Mouse (Mus musculus): ENCODE measurements at regions not wholly inside any gene's neighbourhood (a gene's known extent, or its start where the extent isn't known, plus 50 kb on each side); places are given as distances from the start of the nearest gene placed in this dataset.

DNA sequence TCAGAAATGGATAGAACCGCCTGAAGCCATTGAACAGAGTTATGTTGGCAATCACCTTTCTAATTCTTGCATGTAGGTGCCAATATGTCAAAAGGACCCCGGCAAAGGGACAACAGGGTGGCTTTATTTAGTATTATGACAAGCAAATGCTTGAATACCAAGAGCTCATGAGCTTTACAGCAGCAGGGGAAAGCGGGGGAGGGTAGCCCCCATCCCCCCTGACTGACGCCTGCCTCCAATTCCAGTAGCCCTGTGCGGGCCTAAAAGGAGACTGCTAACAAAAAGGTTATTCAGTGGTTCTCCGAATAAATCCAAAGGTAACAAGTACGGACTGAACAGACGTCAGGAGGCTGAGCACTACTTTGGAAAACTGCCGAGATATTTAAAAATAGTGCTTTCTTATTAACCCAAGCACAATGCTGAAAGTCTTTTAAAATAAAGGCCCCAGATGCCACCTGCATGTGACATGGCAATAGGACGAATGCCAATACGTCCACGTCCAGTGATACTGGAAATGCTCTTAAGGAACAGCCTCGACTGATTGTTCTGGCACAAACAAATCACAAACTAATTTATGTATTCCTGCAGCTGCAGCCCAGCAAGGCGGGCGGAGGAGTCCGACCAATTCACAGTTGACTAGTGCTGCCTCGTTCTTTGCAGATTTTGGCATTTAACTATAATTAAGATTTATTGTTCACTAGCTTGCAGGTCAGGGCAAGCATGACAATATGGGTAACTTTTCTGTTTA is 771.7 kb upstream of the Car8 start:
- no peak for DNase-seq (ENCODE audit: low spot score)

- DNase-seq (ENCODE audit: low spot score) = peak; percentile 44
These were observed 770.8 kb upstream of the Car8 start for GRCm38 (mm10) chr4:9009656-9010055.

DNA sequence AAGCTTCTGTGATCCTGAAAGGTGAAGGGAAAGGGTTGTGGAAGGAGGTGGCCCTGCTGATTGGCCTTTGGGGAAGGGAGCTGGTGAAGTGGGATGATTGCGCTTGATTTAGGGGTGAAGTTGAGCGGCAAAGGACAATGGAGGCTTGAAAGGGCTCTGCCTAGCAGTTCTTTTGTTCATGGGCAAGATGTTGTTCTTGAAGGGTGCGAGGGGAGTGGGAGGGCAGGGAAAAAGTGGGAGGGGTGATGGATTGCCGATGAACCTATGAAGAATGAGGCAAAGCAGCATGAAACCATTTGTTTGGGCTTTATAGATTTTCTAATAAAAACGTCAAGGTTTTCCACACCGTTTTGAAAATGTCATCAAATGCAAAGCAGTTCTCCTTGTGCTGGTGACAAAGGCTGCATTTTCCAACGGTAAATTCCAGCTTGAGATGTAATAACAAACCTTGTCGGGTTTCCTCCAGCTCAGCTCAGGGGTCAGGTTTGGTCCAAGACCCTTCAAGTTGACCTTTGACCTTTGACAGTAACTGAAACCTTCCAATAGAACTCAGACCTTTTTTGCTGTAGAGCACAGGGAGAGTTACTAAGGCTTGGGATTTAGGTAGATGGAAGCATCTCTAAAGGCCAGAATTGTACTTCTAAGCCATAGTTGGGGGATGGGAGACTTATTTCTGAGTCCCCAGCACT is 767.2 kb upstream of the Car8 start:
- DNase-seq (ENCODE audit: low spot score) = no peak

DNA sequence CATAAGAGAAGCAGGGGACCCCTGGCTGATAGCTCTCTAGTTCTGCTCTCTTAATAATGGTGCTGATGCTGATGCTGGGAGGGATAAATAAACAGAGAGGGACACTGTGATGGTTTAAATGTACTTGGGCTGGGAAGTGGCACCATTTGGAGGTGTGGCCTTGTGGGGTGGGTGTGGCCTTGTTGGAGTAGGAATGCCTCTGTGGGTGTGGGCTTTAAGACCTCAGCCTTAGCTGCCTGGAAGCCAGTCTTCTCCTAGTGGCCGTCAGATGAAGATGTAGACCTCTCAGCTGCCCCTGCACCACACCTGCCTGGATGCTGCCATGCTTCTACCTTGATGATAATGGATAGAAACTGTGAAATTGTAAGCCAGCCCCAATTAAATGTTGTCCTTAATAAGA is 765.0 kb upstream of the Car8 start:
- DNase-seq (ENCODE audit: low spot score) = no peak

DNA sequence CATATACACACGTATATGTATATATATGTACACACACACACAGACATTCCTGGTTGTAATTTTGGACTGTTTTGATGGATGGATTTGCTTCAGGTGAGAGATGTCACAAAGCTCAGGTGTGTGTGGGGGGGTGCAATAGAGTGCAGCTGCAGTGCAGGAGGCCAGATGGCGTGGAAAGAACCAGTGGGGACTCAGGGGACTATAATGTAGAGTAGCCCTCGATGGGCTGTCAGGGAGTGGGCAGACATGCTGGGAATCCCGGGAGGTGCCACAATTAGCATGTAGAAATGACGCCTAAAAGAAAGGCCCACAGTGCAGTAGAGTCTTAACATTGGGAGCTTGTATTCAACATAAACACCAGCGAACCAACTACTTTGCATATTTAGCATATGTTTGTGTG is 763.5 kb upstream of the Car8 start:
- DNase-seq (ENCODE audit: low spot score) = no peak

DNA sequence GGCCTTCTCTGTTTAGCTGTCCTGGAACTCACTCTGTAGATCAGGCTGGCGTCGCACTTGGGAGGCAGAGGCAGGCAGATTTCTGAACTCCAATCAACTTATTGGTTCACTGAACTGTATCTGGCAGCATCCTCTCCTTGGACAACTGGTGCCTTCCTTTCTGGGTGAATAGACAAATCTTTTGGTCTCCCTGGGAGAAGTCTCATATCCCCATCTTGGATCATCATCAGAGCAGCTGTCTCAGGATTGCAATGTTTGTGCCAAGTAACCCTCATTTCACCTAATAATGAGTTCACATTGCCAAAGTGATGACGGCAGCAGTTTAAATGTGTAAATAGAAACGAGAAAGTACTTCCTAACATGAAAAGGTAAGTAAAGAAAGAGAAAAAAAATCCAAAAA is 759.8 kb upstream of the Car8 start:
- DNase-seq (ENCODE audit: low spot score) = no peak

DNA sequence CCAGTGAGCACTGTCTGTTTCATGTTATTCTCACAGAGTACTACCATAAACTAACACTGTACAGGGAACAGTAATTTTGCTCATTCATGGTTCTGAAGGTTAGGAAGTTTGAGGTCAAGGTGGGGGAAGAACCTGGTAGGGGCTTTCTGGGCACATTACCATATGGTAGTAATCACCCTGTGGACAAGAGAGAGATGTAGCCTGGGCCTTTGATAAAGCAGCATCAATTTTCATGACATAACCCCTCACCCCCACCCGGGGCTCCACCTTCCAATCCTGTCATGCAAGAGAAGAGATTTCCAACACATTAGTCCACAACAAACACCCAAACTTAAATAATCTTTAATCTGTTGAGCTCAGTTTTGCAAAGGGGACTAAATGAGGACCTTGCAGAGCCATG is 753.3 kb upstream of the Car8 start:
- no peak for DNase-seq (ENCODE audit: low spot score)

- DNase-seq (ENCODE audit: low spot score) = no peak
These were observed 751.7 kb upstream of the Car8 start for GRCm38 (mm10) chr4:8990551-8990950.

GRCm38 (mm10) chr4:8989614-8990013 is 750.8 kb upstream of the Car8 start:
- no peak for DNase-seq (ENCODE audit: low spot score)

- no peak for DNase-seq (ENCODE audit: low spot score)
These were observed 750.3 kb upstream of the Car8 start for GRCm38 (mm10) chr4:8989110-8989509.

- DNase-seq (ENCODE audit: low spot score) = no peak
These were observed 749.5 kb upstream of the Car8 start for GRCm38 (mm10) chr4:8988345-8988733.

GRCm38 (mm10) chr4:8987544-8988344 is 748.9 kb upstream of the Car8 start:
- DNase-seq (ENCODE audit: low spot score) = no peak

- DNase-seq (ENCODE audit: low spot score) = no peak
These were observed 747.7 kb upstream of the Car8 start for GRCm38 (mm10) chr4:8986394-8987091.

- DNase-seq (ENCODE audit: low spot score) = no peak
These were observed 745.3 kb upstream of the Car8 start for GRCm38 (mm10) chr4:8984059-8984606.

DNA sequence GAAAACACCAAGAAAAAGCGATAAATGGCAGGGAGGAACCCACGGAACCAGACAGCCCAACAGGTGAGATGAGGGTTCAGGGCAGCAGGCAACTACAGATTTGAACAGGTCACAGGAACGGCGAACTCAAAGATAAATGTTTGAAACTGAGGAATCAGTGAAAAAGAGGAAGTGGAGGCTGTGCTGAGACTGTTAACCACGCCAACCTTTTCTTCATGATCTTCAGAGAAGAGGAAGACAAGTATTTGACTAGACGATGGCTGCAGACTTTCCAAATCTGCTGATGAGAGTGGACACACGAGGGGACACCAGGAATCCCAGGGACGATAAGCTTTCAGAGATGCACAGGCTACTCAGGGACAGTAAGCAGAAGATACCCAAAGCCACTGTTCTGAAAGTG is 740.1 kb upstream of the Car8 start:
- DNase-seq (ENCODE audit: low spot score) = no peak

DNA sequence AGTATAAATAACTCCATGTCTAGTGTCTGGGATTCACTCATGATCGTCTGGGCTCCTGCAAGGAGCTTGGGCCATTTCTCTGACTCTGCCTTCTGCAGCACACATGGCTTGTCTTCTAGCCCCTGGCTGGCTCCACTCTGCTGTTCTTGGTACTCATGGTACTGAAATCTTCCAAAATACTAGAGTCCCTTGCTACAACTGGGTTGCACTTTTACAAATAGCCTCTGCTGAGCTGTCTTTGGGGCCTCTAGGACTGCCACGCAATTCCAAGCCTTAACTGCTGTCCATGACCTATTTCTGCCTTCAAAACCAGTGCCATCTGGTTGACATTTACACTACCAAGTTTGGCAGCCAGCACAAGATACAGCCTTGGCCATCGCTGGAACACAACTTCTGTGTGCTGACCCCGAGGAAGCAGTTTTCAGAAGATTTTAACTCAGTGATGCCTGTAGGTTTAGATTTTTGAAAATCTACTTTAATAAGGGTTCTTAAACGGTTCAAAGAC is 731.2 kb upstream of the Car8 start:
- no peak for DNase-seq (ENCODE audit: low spot score)

DNA sequence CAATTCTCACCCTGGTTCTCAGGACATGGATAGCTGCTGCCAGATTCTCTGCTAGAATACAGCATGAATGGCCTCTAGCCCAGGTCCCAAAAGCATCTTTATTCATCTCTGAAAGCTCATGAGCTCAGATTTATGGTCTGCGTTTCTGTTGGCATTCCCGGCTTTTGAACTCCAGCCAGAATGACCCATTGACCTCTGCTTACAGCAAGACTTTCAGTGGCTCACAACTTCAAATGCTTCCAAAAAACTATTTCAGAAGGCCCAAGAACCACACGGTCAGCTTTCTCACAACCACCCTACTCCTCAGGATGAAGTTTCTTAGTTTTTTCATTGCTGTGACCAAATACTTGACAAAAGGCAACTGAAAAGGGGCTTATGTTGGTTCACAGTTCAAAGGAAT is 729.9 kb upstream of the Car8 start:
- no peak for DNase-seq (ENCODE audit: low spot score)

- DNase-seq (ENCODE audit: low spot score) = no peak
These were observed 729.1 kb upstream of the Car8 start for GRCm38 (mm10) chr4:8967986-8968385.

GRCm38 (mm10) chr4:8965563-8965962 is 726.7 kb upstream of the Car8 start:
- no peak for DNase-seq (ENCODE audit: low spot score)

- no peak for DNase-seq (ENCODE audit: low spot score)
These were observed 724.2 kb upstream of the Car8 start for GRCm38 (mm10) chr4:8962959-8963572.

DNA sequence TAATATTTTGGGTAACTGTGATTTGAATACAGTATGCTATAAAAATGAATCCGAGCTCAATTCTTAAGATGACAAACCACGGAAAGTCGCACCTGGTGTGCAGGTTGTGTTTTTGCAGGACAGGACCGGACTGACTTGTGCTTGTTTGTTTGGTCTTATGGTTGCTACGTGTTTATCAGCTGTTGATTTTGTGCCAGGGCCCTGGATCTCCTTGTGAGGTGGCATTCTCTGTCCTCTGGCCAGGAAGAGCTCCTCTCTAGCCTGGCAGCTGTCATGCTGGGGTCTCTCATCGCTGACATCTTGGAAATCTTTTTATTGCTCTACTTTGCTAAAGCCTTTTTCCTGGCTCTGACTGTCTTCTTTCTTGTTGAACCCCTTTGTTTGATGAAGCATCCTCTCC is 723.0 kb upstream of the Car8 start:
- no peak for DNase-seq (ENCODE audit: low spot score)

All from thymus, postnatal 0 days (tissue).